Mouse (Mus musculus) adrenal gland, postnatal 25 days (tissue): ENCODE data around the gene Mrps23. TPM values are rescaled to one million over a fixed set of nuclear protein-coding genes. Genes with fewer than 3 reads are reported as not detected.
A peak's percentile ranks its signal among the peaks of the same experiment; 100 is the strongest.

ENCODE experiments used
- DNase-seq: peaks from one replicate; pipeline ENCODE4 v3.0.0; 2021; ENCODE audit warnings: mixed read lengths
- long read RNA-seq: library from polyadenylated mRNA; stranded (forward); transcript quantifications from one replicate; pipeline ENCODE4 v2.0.0, GENCODE M21; 2021
- total RNA-seq: library from RNA; stranded (reverse); gene quantifications from 2 replicates; pipeline ENCODE4 v1.2.3, GENCODE M21; 2021

Gene Mrps23
- total RNA-seq = 133 and 199 TPM in 2 replicates
- long read RNA-seq, transcript Mrps23-201 (5 exons, 1,332 nt) = major isoform, 62 of 71 reads
- long read RNA-seq, partial matches to known transcripts = 2 of 71 reads
- long read RNA-seq, other reads (novel, unspliced or antisense) = 3 of 71 reads

- DNase-seq = peak; percentile 92
These were observed at the start of gene Mrps23 for GRCm38 (mm10) chr11:88203712-88204532. TSS of gene Mrps23 (plus strand) at chr11:88204388.

GRCm38 (mm10) chr11:88154500-88154899, 49.7 kb upstream of the Mrps23 start:
- no peak for DNase-seq

- DNase-seq = no peak
These were observed 48.7 kb upstream of the Mrps23 start for GRCm38 (mm10) chr11:88155451-88155850.

GRCm38 (mm10) chr11:88155998-88156397, 48.2 kb upstream of the Mrps23 start:
- no peak for DNase-seq

DNA sequence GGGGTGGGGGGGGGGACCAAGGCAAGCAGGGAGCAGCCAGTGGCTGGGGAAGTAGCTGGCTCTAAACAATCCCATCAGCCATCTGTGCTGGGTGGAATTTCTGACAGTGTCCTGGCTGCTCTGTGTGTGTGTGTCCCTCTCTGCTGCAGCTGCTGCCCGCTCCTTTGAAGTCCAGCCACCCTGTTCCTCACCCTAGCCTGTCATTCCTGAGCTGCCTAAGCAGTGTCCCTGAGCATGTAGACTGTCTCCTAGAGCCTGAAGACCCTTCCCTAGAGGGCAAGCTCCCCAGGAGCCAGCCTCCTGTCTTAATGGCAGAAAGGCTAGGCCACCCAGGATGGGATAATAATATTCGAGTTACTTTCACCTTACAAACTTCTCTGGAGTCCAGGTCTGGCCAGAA, 47.8 kb upstream of the Mrps23 start:
- no peak for DNase-seq

- DNase-seq = peak; percentile 50
These were observed 45.3 kb upstream of the Mrps23 start for GRCm38 (mm10) chr11:88158842-88159246.

DNA sequence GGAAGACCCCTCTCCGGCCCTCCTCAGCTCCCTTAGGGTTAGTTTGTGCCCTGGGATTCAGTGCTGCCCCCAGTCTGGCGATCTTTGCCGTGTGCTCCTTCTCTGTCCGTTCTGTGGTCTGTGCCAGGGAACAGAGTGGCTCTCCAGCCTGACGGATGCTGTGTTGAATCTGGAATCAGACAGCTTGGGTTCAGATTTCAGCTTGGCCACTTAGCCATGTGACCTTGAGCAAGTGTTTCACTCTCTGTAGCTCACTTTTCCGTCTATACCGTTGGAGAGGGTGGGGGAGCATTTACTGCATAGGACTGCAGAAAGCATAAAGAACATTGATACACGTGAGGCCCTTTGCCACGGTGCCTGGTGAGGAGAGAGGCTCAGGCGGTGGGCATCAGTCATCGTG, 44.8 kb upstream of the Mrps23 start:
- DNase-seq = no peak

DNA sequence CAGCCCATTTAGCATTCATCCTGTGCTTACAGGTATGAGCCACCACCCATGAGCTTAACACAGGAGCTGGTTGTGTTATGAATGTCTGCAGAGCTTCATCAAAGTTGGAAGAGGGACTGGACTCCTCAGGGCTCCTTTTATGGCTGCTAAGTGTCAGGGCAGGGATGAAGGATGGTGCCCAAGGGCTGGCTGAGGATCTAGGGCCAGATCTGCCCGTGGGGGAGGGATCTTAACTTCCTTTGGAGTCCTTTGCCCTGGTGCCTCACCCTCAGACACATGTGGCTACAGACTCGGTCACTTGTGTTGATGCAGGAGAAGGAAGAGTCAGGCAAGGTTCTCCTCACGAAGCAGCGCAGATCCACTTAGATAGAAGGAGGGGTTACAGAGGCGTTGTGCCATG, 43.9 kb upstream of the Mrps23 start:
- no peak for DNase-seq

DNA sequence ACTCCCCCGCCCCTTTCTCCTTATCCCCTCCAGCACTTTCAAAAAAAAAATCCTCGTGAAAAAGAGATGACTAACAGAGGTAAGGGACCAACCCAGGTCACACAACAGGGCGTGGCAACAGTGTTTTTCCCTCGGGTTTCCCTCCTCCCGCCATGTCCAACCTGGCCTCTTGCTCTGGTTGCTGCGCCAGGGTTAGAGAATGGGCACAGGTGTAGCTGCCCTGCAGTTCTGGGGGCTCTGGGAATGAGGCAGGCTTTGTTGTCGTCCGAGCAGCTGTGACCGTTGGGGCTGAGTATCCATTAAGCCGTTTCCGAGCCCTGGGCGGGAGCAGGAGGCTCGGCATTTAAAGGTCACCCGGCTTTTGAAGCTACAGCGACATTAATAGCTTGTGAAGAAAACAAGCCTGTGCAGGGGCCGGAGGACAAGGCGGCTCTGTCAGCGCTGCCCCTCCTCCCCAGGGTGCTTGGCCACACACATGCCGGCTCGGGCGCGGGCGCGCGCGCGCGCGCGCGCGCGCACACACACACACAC, 43.1 kb upstream of the Mrps23 start:
- peak; percentile 73 for DNase-seq

DNA sequence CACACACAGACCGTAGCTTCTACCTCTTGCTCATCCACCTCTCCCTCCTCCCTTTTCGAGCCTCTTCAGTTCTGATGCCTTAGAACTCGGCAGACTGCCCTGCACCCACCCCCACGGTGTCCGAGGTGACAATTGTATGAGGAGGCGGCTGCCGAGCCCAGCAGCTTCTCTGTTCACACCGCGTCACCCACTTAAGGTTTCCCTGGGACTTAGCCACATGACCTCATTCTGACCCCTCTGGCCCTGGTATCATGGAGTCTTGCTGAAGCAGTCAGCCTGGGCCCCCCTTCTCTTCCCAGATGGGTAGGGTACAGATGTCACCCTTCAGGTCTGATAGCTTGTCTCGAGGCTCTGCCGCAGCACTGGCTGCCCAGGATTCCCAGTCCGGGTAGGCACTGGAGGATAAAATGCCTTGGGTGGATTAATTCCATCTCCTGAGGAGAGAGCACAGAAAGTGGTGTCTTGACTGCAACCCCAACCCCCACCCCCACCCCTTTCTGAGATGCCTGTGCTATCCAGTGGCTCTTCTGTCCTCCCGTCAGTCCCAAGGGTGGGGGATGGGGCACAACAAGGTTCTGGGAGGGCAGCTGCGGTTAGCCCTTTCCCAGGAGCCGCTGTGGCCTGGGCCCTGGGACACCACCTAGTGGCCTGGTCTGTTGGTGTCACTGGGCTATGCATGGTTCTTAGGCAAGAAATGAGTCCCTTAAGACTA, 42.4 kb upstream of the Mrps23 start:
- DNase-seq = peak; percentile 94

- DNase-seq = no peak
These were observed 41.4 kb upstream of the Mrps23 start for GRCm38 (mm10) chr11:88162740-88163139.

- no peak for DNase-seq
These were observed 39.9 kb upstream of the Mrps23 start for GRCm38 (mm10) chr11:88164213-88164723.

DNA sequence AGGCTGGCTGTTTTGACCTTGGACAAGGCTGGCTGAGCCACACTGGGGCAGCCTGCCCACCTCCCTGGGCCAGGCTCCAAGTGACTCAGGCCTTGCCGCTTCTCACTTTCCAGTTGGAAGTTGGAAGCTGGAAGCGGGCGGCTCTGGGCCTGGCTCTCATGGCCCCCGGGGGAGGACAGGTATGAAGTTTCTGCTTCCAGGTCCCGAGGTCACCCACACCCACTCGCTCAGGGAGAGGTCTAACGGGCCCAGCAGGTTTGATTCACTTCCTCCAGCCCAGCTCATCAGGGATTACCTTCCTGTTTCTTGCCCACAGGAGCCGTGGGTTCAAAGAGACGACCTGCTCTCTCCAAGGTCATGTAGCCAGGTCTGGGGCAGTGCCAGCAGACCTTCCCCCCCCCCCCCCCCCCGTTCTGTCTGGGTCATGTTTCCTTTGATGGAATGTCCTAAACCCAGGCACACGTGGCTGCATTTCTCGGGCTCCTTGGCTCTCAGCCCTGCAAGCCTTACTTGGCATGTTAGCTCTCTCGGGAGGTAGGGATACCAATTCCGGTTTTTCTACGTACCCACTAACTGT, 39.3 kb upstream of the Mrps23 start:
- peak; percentile 93 for DNase-seq

DNA sequence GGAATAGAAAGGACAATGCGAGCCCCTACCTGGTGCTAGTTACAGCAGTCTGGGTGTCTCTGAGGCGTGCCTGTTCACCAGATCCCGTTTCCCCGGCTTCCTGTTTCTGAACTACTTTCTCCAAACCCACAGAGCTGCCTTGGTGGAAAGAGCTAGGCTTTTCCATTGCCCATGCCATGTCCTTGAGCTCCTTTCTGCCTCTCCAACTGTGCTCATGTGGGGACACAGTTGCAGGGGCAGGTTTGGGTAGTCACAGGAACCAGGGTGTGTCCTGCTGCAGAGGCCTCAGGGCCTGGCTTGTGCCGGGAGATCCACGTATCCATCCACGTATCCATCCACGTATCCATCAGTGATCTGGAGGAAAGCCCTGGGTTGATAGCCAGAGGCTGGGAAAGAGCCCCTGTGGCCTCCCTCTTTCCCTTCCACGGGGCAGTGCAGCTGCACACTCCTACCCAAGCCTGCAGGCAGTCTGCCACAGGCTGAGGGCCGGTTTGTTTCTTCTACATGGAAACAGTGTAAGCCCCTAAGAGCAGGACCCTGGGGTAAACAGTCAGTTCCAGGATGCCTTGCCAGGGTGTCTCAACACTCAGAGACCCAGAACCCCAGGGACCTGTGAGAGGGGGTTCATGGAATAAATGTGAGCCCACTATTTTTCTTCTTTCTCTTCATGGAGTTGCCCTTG, 38.4 kb upstream of the Mrps23 start:
- DNase-seq = peak; percentile 34

DNA sequence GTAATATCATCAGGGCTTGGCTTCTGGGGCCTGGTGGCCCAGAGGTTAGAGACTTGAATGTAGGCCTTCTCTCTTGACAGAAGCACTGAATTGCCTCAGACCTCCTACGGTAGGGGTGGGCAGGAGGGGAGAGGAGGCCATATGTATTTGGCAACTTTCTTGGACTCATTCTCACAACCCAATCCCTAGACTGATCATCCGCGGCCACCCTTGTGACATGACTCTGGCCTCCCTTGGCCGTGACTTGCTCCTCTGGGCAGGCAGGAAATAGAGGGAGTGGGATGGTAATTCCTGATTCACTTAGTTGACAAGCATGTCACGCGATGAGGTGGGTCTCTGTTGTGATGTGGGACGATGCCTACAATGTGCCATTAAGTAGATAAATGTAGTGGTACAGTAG, 37.7 kb upstream of the Mrps23 start:
- no peak for DNase-seq

DNA sequence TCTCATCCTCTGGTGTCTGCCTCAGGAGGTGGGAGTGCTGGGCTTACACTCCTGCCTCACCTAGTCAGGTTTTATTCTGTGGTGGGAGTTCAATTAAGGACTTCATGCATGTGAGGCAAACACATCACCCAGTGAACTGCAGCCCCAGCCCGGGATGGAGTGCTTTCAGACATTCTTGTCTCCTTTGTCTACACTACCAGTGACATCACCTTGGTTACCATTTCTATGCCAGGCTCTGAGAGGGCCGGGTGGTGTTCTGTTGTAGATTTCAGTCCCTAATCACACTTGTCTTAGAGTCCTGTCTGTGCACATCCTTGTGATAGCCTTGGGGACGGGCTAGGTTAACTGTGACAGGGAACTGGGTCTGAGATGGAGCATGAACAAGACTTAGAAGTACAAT, 35.6 kb upstream of the Mrps23 start:
- DNase-seq = no peak

DNA sequence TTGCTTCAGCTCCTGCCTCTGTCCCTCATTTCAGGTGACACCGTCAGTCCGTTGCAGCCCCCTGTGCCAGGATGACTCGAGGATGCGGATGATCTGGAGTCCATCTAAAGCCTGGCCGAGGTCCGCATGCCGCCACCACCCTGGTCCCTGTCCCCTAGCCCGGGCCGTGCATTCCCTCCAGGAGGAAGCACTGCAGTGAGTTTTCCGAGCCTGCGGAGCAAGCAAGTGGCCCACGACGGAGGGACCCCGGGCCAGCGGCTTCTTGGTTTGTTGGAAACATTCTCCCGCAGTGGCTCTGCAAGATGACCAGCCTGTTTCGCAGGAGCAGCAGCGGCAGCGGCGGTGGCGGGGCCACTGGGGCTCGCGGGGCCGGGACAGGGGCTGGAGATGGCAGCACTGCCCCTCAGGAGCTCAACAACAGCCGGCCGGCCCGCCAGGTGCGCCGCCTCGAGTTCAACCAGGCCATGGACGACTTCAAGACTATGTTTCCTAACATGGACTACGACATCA, 34.6 kb upstream of the Mrps23 start:
- no peak for DNase-seq

- no peak for DNase-seq
These were observed 33.6 kb upstream of the Mrps23 start for GRCm38 (mm10) chr11:88170606-88171005.

GRCm38 (mm10) chr11:88171876-88172442, 32.2 kb upstream of the Mrps23 start:
- no peak for DNase-seq

DNA sequence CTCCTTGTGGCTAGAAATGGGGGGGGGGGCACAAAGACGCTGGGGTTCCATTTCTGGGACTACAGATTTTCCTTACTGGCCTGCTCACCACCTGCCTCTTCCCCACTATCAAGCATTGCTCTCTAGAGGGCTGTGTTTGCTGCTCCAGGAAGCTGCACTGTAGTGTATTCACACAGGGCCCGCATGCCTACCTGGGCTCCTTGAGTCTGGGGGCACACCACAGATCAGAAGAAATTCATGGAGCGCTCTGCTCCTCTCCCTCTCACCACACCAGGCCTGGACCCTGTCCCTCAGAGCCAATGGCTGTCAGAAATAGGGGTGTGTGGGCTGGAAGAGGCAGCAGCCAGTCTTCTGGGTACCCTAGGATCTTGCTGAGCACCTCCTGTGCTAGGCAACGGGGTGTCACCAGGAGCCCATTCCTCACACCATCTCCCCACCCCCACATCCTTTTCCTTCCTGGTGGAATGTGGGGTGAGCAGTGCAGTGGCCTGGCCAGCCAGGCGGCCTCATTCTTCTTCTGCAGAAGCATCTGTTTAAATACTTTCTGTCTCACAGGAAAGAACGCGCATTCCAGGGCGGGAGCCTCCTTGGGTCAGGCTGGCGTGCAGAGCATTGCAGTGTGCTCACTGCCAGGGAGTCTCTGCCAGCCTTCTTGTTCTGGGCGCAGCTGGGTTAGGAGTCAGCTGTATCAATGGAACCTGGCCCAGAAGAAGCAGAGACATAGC, 31.4 kb upstream of the Mrps23 start:
- peak; percentile 65 for DNase-seq
